Mouse (Mus musculus) gastrocnemius, postnatal 4 days (tissue): ENCODE measurements at regions not wholly inside any gene's neighbourhood (a gene's known extent, or its start where the extent isn't known, plus 50 kb on each side); places are given as distances from the start of the nearest gene placed in this dataset.

Experiments
- DNase-seq, 2 experiments: peaks; one replicate each; pipeline ENCODE4 v3.0.0; 2021 to 2022; ENCODE audit warnings: low spot score in 2 of 2, mixed read lengths in 2 of 2

DNA sequence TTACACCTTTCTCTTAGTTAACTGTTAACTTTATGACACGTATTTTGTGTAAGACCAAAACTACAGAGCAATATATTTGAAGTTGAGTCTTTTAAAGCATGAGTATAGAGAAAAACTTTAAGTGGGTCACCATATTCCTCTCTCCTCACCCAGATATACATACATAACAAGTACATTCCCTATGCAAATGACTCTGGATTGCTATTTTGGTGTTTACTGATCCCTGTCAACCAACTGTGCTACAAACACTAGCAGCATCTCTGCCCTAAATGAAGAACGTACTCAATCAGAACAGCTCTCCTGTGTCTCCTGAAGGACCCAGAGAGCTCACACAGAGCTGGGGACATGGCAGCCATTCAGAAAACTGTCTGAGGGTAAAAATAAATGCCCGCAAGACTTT is 363.4 kb upstream of the Rack1 start:
- no peak for DNase-seq

DNA sequence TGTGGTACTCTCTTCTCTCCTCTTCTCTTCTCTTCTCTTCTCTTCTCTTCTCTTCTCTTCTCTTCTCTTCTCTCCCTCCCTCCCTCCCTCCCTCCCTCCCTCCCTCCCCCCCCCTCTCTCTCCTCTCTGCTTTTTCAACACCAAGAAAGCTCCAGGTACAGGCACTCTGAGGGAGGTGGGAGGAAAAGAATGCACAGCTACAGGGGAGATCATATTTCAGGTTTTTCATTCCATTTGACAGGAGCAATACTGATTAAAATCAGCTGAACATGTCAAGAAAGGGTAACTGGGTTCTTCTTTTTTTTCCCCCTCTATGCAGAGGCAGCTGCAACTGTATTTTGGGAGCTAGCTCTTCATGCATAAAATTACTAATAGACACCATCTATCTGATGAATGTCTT is 368.8 kb upstream of the Rack1 start:
- DNase-seq, result no peak

DNA sequence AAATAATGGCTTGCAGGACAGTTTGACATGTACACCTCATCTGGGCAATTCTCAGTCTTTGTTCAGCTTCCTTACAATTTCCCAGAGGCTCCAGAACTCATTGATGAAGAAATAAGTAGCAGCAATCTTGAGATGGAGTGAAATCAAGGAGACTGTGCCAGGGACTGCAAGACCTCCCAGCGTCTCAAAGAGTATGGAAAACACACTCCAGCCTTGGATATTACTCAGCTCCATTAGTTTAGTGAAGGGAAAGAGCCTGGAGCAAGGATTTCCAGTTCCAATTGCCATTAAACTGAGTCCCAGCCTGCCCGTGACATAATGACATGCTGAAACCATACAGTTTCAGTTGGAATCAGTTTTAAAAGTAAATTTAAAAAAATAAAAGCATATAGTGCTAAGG is 372.7 kb upstream of the Rack1 start:
- DNase-seq, result no peak

DNA sequence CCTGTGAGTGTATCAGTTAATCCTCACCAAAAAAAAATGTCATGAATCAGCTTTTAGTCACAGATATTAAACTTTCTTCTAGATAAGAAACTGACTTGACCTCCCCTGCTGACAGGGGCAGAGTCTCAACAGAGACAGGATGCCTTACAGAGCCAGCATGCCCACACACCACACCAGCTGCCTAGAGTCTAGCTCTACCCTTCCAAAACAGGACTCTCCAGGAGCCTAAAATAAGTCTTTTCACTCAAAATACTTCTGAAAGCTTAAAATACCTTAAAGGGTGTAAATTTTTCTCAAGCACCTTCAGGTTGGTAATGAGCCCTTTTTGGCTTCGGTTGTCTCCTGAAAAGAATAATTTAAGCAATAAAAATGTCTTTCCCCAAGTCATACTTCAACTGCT is 373.7 kb upstream of the Rack1 start:
- no peak for DNase-seq

DNA sequence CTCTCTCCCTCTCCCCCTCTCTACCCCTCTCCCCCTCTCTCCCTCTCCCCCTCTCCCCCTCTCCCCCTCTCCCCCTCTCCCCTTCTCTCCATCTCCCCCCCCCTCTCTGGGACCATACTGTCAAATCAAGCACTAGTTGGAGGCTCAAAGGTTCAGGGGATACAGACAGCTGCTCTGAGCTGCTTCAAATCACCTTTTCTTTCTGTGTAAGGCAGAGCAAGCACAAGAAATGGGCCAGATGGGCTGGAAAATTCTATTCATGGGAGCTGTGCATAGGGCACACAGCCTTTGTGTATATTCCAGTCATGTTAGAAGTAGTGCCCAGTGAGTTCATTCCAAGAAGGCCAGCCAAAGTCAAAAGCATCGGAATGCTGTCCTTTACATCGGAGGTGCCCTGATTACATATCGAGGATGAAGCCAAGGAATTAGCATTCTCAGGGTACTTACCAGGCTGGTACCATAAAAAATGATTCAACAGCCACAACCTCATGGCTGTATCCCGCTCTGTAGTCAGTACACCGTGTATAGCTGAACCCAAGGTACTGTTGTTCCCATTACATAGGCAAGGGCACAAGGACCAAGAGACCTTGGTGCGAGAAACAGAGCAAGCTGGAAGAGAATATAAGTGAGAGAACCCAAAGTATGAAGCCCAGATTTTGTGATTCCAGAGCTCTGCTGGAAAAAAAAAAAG is 381.9 kb upstream of the Rack1 start:
- DNase-seq, result no peak

DNA sequence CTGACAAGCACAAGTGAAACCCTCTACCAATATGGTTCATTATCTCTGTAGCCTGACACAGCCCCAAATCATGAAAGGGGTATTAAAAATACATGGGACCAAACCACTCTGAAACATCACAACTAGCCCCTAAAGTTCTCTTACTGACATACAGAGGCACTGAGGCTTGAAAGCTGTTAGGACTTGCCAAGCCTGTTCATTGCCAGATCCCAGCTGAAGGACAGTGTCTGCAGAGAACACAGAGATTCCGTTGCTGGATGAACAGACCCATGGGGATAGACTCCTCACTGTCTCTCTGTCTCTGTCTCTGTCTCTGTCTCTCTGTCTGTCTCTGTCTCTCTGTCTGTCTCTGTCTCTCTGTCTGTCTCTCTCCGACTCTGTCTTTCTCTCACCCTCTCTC is 382.5 kb upstream of the Rack1 start:
- no peak for DNase-seq

DNA sequence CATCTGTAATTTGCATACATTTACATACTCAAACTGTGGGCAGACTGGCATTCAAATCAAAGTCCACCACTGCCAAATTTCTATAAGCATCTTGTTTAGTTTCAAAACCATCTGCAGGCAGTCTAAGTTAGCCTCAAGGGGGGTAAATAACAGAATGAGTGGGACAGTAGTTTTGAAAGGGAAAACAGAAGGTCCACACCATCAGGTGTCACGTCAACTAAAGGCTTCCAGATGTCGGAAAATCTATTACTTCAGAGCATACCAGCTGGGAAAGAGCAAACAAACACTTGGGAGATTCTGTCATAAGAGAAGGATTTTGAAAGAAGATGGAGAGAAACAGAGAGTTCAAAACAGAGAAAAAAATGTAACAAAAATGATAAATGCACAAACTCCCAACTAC is 402.1 kb upstream of the Rack1 start:
- no peak for DNase-seq

DNA sequence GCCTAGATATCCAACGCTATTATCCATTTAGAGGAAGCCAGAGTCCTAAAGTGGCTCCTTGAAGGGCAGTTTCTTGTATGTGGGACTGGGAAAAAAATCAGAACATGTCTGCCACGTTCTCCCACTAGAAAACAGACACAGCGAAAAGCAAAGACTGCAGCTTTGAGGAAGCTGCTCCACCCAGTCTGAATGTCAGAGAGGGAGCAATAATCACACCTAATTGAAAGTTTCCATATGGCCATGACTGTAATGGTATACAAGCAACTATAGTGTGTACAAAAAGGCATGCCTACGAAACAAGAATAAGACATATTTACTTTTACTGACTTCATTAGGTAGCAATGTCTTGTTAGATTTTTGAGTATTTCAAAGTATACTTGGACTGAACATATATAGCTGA is 392.7 kb upstream of the Sgcd start:
- DNase-seq, result no peak

DNA sequence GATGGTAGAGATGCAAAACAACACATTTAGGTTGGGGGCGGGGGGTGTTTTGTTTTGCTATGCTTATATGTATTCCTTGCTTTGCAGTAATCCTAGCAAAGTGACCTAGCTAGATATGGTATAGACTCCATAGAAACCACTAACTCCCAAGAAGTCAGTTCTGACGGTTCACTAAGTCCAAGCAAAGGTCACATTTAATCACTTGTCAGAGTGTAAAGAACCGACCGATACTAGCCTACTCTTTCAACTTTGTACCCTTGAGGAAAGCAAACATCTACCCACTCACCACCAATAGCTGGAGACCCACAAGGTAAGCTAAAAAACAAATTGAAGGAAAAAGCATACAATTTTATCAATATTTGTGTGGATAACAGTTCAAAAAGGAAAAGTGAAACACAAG is 389.3 kb upstream of the Sgcd start:
- DNase-seq, result no peak

DNA sequence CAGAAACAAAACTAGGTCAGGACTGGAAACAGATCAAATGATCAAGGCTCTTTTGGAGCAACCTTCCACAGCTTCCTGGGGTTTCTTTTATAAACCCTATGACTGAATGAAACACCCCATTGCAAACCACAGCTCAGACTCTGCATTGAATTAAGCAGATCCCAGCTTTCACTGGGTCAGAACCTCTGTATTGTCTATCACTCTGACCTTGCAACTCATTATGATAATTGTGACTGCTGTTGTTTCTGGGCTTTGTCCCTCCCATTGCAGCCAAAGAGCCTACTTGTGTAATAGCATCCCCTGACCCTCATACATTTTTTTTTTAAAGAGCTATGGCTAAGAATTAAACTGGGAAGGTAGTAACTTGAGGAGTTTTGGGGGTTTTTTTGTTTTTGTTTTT is 388.5 kb upstream of the Sgcd start:
- no peak for DNase-seq

DNA sequence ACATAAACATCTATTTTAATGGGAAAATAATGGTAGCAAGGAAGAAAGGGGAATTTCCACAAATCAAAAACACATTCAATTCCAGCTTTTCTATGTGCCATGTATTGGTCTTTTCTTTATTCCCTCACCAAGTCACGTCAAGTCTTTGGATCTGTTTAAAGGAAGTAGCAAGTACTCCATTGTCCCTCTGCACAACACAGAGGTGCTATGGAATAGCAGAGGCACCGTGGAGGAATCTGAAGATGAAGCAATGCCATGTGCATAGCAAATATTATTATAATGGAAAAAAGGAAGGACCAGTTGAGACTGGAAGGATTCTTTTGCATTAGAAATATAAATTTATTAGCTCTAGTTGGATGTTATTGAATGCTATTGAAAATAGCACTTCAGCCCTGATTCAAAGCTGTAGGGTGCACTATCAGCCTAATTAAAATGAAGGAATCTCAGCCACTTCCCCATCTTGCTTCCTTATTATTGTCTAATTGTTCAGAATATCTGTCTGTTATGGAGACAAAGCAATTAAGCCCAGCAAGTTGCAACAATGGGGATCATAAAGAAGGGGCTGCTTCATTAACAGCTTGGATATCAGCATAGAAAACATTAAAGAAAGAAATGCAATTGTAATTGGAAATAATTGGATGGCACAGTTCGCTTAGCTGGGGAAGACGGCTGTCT is 362.7 kb upstream of the Sgcd start:
- no peak for DNase-seq

DNA sequence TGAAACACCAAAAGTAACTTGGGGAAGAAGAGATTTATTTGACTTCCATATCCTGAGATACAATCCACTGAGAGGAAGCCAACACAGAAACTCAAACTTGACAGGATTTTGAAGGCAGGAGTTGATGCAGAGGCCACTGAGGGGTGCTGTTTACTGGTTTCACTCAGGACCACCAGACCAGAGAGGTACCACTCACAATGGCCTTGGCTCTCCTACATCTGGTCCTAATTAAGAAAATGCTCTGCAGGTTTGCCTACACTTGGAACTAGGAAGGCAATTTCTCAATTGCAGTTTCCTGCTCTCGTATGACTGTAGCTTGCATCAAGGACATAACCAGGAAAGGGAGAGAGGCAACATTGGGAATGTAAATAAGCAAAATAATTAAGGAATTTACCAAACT is 325.7 kb upstream of the Sgcd start:
- no peak for DNase-seq

DNA sequence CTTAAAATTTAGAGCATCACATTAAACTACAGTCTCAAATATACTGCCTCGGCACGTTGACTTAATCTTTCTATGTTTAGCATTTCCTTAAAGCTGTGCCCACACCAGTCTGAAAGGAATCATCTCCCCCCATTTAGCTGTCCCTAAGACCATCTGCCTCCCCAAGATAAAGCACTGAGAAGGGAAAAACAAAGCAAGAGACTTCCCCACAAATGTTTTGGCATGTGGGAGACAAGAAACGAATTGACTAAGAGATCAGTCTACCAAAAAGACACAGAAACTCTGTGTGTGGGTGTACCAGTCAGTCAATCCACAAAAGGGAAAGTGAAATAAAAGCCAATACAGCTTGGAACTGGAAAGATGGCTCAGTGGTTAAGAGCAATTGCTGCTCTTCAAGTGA is 306.6 kb upstream of the Sgcd start:
- DNase-seq, result no peak

DNA sequence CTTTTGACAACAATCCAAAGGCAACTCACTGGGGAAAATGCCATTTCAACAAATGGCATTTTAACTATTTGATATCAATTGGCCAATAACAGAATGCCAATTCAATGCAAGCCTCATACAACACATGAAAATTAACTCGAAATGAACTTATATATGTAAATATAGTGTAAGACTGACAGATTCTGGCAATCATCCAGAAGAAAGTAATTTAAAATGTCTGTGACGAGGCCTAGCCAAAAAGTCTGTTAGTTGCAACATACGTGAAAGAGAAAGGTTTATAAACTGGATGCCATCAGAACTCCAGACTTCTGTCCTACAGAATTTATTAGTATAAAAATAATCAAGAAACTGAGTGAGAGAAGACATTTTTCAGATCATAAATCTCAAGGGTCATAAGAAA is 273.7 kb upstream of the Sgcd start:
- DNase-seq, result no peak

DNA sequence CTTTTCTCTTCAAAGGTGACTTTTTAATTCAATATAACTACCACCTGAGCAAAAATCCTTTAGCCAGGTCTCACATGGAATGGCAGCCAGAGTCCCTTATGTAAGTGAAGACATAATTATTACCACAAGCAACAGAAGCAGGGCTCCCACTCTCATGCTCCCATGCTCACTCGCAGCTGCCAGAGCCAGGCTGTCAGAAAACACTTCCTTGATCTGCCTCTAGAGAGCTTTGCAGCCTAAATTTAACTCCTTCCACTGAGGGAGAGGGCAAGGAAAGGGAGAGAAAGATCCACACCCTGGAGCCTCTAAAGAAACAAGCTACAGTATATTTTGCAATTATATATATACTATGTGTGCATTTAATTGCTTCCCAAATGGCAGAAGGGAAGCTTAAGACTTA is 272.3 kb upstream of the Sgcd start:
- DNase-seq, result no peak

DNA sequence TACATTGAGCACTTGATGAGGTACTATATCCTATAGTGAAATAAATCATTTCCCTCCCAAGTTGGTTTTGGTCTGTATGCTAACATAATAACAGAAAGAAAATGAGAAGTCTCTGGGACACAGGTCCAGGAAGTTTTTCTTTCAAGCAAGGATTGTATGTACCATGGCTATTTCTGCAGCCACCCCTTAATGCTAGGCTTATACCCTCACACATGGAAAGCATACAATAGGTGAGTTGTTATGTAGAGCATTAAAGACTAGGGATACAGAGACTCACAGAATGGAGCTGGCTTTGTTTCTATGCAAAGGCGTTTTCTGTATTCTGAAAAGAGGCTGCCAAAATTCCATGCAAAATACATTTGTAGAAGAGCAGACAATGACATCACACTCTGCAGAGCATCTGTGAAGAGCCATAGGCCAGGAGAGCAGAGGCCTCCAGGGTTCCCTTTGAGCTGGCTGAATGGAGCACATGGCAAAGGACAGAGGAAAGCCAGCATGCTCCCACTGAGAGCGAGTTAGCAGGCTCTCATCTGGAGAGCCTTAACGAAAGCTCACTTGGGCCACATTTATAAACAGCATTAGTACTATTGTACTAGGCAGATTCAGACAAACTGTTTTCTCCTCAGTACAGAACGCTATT is 262.0 kb upstream of the Sgcd start:
- peak in 1 of 2 experiments; percentile 12 for DNase-seq

DNA sequence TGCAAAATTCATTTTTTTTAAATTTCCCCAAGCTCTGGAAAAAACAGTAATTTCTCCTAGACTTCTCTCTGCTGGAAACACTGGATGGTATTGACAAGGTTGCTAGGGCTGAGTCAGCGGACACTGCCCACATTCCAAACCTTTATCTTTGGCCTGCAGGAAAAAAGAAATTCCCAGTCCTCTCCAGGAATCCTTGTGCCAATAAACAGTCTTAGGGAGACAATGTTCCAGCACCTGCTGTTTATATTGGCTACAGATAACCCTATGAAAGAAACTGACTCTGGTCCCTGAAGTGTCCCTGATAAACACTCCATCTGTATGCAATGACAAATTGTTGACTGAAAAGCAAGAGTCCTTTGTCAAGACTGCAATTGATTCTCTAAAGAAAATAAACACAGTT is 260.5 kb upstream of the Sgcd start:
- DNase-seq, result no peak

DNA sequence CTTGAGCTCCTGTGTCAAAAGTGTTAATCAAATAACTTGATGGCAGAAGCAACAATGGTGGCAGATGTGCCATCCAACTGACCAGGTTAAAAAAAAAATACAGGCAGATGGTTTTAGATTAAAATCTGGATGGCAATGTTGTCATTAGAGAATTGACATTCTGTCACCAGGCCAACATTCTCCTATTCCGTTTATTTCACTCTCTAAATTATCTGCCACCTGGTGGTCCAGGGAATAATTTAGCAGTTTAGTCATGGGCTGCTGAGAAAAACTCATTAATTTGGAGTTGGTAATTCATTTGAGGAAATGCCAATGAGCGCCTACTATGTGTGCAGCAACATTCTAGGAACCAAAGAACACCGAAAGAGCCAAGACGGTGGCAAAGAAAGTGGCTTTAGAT is 232.4 kb upstream of the Sgcd start:
- no peak for DNase-seq

DNA sequence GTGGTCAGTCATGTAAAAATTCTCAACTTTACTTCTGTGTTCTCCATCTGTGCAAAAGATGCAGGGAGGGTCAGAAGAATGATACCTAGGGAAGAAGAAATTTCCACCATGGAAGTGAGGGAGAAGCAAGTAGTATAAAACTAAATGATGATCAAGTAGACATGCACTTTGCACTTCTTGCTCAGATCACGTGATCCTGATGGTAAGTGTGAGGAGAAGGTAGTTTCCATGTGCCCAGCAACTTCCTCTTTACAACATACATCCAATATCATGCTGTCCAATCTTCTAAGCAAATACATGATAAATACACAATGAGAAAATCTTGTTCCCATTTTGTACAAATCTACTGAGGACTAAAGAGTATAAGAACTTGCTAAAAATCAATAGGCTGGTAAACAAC is 230.4 kb upstream of the Sgcd start:
- DNase-seq, result no peak

DNA sequence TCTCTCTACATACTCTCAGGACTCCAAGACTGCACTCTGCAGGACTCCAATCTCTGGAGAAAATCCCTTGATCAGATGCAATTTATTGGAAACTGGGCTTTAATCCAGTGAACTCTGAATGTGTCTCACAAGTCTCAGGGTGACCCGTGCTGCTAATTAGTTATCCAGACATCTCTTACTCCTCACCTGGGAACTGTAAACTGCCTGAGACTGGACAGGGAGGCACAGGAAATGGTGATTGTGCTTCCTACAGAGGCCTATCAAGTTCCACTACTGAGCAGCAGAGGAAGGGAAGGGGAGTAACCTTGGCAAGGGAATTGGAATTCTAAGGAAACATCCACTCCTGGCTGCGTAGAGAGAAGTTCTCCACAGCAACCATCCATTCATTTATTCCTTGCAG is 228.0 kb upstream of the Sgcd start:
- DNase-seq, result no peak

DNA sequence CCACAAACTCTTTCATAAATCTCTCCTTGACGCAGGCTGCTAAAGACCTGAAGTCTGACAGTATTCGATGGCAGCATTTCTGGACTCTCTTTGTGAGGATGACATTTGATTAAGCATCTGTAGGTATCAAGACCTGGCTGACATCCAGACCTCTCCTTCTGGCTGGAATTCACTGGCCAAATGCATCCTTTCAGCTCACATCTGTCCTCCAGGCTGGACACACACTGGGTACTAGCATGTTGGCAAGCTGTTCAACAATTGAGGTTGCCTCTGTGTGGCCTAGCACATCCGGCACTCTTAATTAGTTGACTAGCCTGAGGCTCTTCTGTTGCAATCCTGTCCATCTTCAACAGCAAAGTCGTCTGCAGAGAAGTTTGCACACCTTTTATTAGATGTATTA is 197.8 kb upstream of the Sgcd start:
- no peak for DNase-seq

DNA sequence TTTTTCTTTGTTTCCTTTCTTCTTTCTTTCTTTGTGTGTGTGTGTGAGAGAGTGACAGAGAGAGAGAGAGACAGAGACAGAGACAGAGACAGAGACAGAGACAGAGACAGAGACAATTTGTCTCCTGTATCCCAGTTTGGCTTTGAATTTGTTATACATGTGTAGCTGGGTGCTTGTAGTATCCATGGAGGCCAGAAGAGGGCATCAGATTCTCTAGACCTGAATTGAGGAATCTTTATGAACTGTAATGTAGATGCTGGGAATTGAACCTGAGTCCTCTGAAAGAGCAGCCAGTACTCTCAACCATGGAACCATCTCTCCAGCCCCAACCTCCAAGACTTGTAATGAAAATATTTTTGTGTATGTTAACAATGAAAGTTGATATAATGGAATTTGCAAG is 190.2 kb upstream of the Sgcd start:
- no peak for DNase-seq

DNA sequence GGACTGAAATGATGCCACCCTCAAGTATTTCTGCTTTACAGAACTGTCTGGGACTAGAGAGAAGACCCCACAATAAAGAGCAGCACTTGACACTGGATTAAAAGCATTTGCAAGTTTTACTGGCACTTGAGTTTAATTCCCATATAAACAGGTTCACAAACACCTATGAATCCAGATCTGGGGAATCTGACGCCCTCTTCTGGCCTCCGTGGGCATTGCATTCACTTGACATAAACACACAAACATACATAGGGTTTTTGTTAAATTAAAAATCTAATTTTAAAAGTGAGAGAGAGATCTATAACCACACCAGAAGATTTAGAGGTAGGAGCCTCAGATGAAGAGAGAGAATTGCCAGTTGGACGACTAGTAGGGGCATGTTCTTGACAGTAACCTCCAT is 189.4 kb upstream of the Sgcd start:
- DNase-seq, result no peak
